Mouse (Mus musculus) layer of hippocampus, adult 11-12 months (tissue): ENCODE measurements at regions not wholly inside any gene's neighbourhood (a gene's known extent, or its start where the extent isn't known, plus 50 kb on each side); places are given as distances from the start of the nearest gene placed in this dataset.

Experiments
- DNase-seq: peaks from one replicate; pipeline ENCODE4 v3.0.0; 2022; ENCODE audit warnings: low spot score

DNA sequence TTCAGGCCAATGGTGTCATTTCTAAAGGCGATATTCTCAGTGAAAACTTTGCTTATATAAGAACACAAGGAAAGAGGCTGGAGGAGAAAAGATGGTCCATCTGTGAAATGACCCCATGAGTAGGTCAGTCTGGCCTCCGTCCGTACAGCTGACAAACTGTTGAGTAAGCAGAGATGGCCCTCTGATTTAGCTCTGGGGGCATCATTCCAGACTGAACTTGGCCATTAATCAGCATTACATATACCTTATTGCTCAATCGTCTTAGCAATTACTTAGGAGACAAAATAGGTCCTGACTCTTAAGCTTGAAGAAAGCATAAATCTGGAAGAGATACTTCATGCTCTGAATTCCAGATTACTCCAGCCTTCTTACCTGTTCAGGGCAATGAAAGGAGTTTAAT is 132.8 kb upstream of the Noct start:
- no peak for DNase-seq

DNA sequence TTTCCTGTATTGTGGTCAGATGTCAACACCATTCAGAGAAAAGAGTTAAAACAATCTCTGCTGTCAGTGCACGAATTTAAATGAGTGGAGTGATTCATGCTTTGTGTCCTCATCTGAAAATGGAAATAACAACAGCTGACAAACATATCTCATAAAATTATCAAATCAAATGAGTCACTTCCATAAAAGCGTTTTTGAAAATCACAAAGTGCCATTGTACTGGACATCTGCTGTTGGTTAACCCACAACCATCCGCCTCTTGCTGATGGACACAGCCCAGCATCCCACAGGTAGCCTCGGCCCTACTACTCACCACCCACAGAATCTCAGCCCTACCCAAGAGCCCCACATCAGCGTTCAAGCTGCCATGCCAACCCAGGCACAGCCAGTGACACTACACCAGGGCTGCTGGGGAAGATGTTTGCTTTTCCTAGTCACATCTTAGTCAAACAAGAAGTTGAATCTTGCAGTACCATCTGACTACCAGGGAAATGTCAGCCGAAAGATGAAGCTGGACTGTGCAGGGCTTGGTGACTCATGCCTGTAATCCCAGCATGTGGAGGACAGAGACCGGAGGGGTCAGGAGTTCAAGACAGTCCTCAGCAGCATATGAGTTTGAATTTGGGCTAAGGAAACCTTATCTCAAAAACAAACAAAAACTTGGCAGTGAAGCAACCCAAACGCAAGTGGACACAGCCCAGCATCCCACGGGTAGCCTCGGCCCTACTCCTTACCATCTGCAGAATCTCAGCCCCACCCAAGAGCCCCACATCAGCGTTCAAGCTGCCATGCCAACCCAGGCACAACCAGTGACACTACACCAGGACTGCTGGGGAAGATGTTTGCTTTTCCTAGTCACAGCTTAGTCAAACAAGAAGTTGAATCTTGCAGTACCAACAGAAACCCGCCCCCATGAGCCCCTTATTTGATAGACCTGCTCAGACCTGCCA is 131.9 kb upstream of the Noct start:
- no peak for DNase-seq

DNA sequence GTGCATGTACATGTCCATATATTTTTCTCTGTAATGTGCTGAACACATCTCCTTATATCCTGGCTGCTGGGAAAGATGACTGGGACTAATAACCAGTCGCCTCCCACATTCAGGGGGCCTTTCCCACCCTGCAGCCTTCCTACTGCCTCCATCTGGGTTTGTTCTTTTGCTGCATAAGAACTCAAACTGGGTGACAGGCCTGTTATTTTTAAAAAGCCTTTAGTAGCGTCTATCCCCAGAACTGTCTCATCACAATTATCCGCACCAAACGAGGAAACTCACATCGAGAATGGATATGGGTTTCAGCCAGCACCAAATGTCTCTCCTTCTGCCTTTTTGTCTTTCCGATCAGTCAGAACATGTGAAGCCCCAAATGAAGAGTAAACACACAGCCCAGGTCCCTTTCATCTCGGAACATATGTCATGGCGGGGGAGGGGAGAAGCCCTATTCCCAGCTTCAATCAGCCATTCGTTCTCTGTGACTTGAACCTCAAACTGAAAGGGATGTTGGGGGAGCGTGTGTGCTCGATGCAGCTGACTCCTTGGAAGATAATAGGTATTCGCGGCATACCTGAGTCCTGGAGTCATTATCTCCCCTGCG is 128.3 kb upstream of the Noct start:
- peak; percentile 86 for DNase-seq

DNA sequence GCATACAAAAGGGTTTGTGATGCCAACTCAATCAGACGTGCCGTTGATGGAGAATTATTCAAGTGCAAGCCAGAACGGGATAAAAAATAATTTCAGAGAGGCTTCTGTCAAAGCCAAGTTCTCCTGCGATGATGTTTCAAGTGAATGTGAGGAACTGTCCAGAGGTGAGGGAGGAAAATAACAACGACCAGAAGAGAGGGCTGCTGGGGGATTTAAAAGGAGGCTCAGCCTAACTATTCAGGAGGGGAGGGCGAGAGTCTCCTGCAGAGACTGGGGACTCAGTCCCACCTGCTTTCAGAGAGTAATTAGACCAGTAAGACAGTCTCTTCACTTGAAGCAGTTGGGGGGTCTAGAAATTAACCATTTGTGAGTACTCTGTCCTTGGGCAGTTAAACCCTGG is 127.7 kb upstream of the Noct start:
- no peak for DNase-seq

- peak; percentile 48 for DNase-seq
Observed at GRCm38 (mm10) chr3:51097362-51097761, 126.9 kb upstream of the Noct start.

GRCm38 (mm10) chr3:51099966-51100365 is 124.3 kb upstream of the Noct start:
- no peak for DNase-seq

- DNase-seq: no peak
Observed at GRCm38 (mm10) chr3:51108639-51109202, 115.5 kb upstream of the Noct start.

GRCm38 (mm10) chr3:51111241-51111640 is 113.0 kb upstream of the Noct start:
- no peak for DNase-seq

- no peak for DNase-seq
Observed at GRCm38 (mm10) chr3:51112351-51112750, 111.9 kb upstream of the Noct start.

DNA sequence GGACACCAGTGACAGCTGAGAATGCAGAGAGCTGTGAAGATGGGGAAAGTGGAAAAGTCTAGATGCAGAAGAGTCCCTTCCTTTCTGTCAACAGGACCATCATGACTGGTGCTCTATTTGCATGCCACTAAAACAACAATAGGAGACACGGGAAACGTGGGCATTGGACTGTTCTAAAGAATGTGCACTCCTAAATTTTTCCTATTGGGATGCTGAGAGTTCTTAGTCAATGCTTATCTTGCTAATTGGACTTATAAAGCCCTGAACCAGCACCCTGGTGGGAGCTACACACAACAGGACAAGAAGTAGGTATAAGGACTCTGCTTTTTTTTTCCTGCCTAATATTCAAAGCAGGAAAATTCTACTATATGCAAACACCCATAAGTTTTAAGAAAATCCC is 108.3 kb upstream of the Noct start:
- no peak for DNase-seq

GRCm38 (mm10) chr3:51118706-51119105 is 105.5 kb upstream of the Noct start:
- no peak for DNase-seq

GRCm38 (mm10) chr3:51120522-51120921 is 103.7 kb upstream of the Noct start:
- DNase-seq: no peak

- DNase-seq: peak; percentile 79
Observed at GRCm38 (mm10) chr3:51121703-51122540, 102.3 kb upstream of the Noct start.

- no peak for DNase-seq
Observed at GRCm38 (mm10) chr3:51122541-51122935, 101.7 kb upstream of the Noct start.

DNA sequence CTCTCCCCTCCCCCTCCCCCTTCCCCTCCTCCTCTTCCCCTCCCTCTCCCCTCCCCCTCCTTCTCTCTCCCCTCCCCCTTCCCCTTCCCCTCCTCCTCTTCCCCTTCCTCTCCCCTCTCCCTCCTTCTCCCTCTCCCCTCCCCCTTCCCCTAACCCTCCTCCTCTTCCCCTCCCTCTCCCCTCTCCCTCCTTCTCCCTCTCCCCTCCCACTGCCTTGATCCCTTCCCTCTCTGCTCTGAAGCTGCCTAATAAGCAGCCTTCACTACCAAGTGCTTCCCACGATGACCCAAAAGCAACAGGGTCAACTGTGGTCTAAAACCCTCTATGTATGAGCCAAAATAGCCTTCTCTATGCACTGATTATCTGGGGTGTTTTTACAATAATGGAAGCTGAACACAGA is 96.4 kb upstream of the Noct start:
- DNase-seq: no peak

DNA sequence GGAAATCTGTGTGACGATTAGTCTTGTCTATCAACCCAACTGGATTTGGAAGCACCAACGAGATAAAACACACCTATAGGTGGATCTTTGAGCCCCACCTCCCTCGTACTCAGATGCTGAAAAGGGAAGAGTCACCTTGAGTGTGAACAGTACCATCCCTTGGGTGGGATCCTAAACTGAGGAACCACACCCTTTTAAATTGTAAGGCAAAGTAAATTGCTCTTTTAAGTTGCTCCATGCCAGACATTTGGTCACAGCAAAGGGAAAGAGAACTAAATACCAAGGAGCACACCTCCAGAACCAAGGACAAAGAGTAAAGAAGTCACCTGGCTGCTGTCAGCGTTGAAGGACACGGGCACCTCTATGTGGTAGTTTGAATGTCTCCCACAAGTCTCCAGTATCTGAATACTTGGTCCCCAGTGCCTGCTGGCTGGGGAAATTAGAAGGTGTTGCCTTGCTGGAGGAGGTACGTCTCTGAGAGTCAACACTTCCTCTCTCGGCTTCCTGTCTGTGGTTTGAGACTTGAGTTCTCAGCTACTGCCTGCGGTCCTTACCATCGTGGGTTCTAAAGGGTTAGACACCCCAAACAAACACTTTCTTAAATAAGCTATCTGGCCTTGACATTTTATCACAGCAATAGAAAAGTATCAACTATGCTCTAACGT is 95.6 kb upstream of the Noct start:
- no peak for DNase-seq

DNA sequence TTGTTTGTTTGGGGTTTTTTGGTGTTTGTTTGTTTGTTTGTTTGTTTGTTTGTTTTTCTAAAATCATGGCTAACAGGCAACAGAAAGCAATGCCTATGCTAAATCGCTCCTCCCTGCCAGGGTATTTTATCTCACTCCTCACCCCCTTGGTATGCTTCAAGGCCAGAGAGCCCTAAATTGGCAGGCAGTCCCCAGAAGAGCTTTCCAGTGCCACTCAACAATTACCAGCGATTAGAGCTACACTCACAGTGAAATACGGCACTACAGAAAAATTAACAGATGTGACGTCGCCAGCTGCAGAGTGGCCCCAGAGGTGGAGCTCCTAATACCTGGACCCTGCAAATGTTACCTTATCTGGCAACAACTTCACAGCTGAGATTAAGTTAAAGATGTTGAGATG is 93.5 kb upstream of the Noct start:
- DNase-seq: no peak

- no peak for DNase-seq
Observed at GRCm38 (mm10) chr3:51131341-51131740, 92.9 kb upstream of the Noct start.

GRCm38 (mm10) chr3:51132736-51133135 is 91.5 kb upstream of the Noct start:
- DNase-seq: no peak

GRCm38 (mm10) chr3:51135581-51135980 is 88.7 kb upstream of the Noct start:
- no peak for DNase-seq

- no peak for DNase-seq
Observed at GRCm38 (mm10) chr3:51137730-51138312, 86.4 kb upstream of the Noct start.
